Mouse (Mus musculus) cerebellum, adult 8-10 months (tissue): ENCODE results near the gene Smug1.

ENCODE experiments used
- DNase-seq: peaks from one replicate; pipeline ENCODE4 v3.0.0; 2022

The Smug1 gene

GRCm38 (mm10) chr15:103176874-103177421 is 10.1 kb upstream of the Smug1 start:
- peak; percentile 93 for DNase-seq

GRCm38 (mm10) chr15:103173251-103173650 is 6.4 kb upstream of the Smug1 start:
- no peak for DNase-seq

GRCm38 (mm10) chr15:103172537-103172936 is 5.6 kb upstream of the Smug1 start:
- DNase-seq: no peak

GRCm38 (mm10) chr15:103171276-103171675 is 4.4 kb upstream of the Smug1 start:
- no peak for DNase-seq

- no peak for DNase-seq
Observed at GRCm38 (mm10) chr15:103170316-103170679, 3.4 kb upstream of the Smug1 start.

- no peak for DNase-seq
Observed at GRCm38 (mm10) chr15:103169612-103170315, 2.9 kb upstream of the Smug1 start.

GRCm38 (mm10) chr15:103168801-103169611 is 2.1 kb upstream of the Smug1 start:
- DNase-seq: no peak

GRCm38 (mm10) chr15:103167786-103168185 is 894 bp upstream of the Smug1 start:
- DNase-seq: no peak

- no peak for DNase-seq
Observed at GRCm38 (mm10) chr15:103165924-103166323, 968 bp downstream of the Smug1 start.

- peak; percentile 91 for DNase-seq
Observed at GRCm38 (mm10) chr15:103165379-103165778, 1.5 kb downstream of the Smug1 start.

GRCm38 (mm10) chr15:103163182-103163919 is 3.5 kb downstream of the Smug1 start:
- DNase-seq: peak; percentile 88

GRCm38 (mm10) chr15:103157585-103157984 is 9.3 kb downstream of the Smug1 start:
- DNase-seq: no peak

GRCm38 (mm10) chr15:103156890-103157289 is 10.0 kb downstream of the Smug1 start:
- no peak for DNase-seq

- DNase-seq: no peak
Observed at GRCm38 (mm10) chr15:103155366-103156321, 11.2 kb downstream of the Smug1 start.

- no peak for DNase-seq
Observed at GRCm38 (mm10) chr15:103152890-103153610, 13.8 kb downstream of the Smug1 start.

GRCm38 (mm10) chr15:103152371-103152770 is 14.5 kb downstream of the Smug1 start:
- no peak for DNase-seq

- no peak for DNase-seq
Observed at GRCm38 (mm10) chr15:103147779-103148178, 19.1 kb downstream of the Smug1 start.

- DNase-seq: no peak
Observed at GRCm38 (mm10) chr15:103147422-103147690, 19.5 kb downstream of the Smug1 start.

- peak; percentile 31 for DNase-seq
Observed at GRCm38 (mm10) chr15:103146627-103147421, 20.1 kb downstream of the Smug1 start.

GRCm38 (mm10) chr15:103145635-103146299 is 21.1 kb downstream of the Smug1 start:
- no peak for DNase-seq
